Mouse (Mus musculus) bone marrow, adult 2 months (tissue): ENCODE measurements around the gene Tagln3. TPM values are rescaled to one million over a fixed set of nuclear protein-coding genes. Genes with fewer than 3 reads are reported as not detected.

Source experiments
- H3K27ac ChIP-seq: fragments of 200-500 bp; 2 replicates; pipeline ENCODE4 v1.5.1; 2012; ENCODE audit warnings: low read depth, mild to moderate bottlenecking, control low read depth, inconsistent platforms, low read length; ENCODE audit not compliant: control insufficient read depth, poor library complexity, insufficient read depth
- H3K4me1 ChIP-seq: fragments of 200-500 bp; 2 replicates; pipeline ENCODE4 v1.6.1; 2011; ENCODE audit warnings: low read length; ENCODE audit not compliant: control insufficient read depth, insufficient read depth
- H3K4me3 ChIP-seq: fragments of 200-500 bp; replicated peaks from 2 replicates; pipeline ENCODE3; 2011; ENCODE audit warnings: mild to moderate bottlenecking, low read depth, low read length, control low read depth; ENCODE audit not compliant: control insufficient read depth
- CTCF ChIP-seq: fragments of 200-500 bp; IDR thresholded peaks from 2 replicates; pipeline ENCODE4 v1.5.1; 2011; ENCODE audit warnings: low read length, control low read depth; ENCODE audit not compliant: control insufficient read depth, insufficient read depth
- POLR2A ChIP-seq: fragments of 200-500 bp; IDR thresholded peaks from 2 replicates; pipeline ENCODE4 v1.6.1; 2011; ENCODE audit warnings: low read depth, mild to moderate bottlenecking, control low read depth, low read length, borderline replicate concordance; ENCODE audit not compliant: control insufficient read depth
- WGBS: fragments of 180-500 bp; shearing (Covaris S2); methylation state at CpG from one replicate; pipeline ENCODE4 v1.1.7; 2018; 5-methylcytosine and 5-hydroxymethylcytosine counted together
- polyA plus RNA-seq: library from polyadenylated mRNA; stranded (reverse); fragments of >200 nt; gene quantifications from 2 replicates; pipeline ENCODE4 v1.2.4, GENCODE M21; 2011; ENCODE audit warnings: low replicate concordance; ENCODE audit not compliant: missing spikeins, insufficient read depth, insufficient read length

The Tagln3 gene
- polyA plus RNA-seq, 1 experiment, result 5.7 TPM

DNA sequence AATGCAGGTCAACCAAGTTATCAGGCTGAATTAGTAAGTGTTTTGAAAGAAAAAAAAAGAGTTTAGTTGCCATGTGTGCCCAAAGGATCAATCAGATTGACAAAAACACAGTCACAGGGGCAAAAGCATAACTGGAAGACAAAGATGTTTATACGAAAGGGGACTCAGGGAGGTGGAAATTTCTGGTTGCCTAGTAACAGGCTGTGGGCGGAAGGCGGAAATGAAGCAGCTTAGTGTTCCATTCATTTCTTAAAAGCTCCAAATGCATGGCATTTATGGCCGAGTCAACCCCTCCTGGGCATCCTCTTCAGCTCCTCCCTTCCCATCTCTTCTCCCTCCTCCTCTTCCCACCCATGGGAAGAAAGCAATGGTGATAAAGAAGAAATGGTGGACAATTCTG lies 34.2 kb downstream of the Tagln3 start:
- 51% methylated on average over 4 of the region's 4 CpGs for WGBS

DNA sequence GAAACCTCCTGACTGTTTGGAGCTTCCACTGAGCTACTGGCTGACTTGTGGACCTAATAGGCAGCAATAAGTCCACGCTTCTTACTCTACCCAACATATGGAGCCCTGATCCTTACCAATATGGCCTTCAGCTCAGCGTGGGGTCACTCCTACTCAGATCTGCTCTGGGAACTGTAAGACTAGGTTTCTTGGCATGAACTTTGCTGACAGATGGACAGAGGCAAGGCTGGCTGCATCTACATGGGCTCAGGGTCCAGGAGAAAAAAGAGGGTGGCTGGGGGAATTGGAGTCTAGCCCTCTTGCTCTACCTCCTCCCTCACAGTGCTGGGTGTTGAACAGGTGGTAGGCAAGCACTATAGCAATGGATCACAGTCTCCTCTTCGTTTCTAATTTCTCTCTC lies 37.6 kb downstream of the Tagln3 start:
- Histone ChIP-seq H3K27ac (no peak overlapping the region), H3K4me1 (no peaks in the 10 kb centered on the region), H3K4me3 (no peak overlapping the region)
- TF ChIP-seq POLR2A, result no peak
- TF ChIP-seq CTCF, result no peak
- 66% methylated on average over 3 of the region's 3 CpGs for WGBS

More for the DNA sequence above, 34.2 kb downstream of the Tagln3 start:
- Histone ChIP-seq H3K4me1 (no peaks in the 10 kb centered on the region), H3K27ac (no peak overlapping the region), H3K4me3 (no peak overlapping the region)
- TF ChIP-seq CTCF, result no peak
- TF ChIP-seq POLR2A, result no peak

DNA sequence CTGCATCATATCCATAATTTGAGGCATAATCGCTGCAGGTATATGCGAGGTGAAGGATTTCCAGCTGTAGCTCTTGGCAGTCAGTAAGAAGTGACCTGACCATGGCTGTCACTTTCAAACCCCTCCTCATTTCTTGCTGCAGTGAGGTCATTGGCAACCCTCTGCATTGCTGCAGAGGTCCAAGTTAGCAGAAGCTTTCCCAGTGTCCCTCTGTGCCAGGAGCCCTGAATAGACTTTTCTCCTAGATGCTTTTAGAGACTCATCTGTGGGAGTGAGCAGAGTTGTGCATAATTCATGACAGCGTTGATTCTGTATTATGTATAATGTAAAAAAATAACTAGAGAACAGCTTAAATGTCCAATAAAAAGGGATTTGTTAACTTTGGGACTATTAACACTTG lies 39.1 kb downstream of the Tagln3 start:
- H3K4me1 ChIP-seq, result no peaks in the 10 kb centered on the region
- no peak for TF ChIP-seq CTCF
- TF ChIP-seq POLR2A, result no peak
- no peak overlapping the region for H3K27ac ChIP-seq
- no peak overlapping the region for H3K4me3 ChIP-seq
- 83% methylated on average over 3 of the region's 3 CpGs for WGBS

DNA sequence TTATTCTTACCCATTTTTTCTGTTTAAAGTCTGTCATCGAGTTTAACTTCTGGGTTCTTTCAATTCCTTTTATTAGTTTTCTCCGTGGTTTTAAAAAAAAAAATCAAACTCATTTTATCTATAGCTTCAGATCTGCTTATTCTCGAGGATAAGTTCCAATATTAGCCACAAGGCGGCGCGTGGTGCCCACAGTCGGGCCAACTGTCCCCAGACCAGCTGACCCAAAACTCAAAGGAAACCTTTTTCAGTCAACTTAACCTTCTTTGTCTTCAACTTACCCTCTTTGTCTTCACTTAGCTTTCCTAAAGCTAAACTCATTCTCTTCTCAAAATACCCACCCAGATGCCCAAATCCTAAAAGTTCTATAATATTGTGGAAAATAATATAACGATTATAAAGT lies 39.6 kb downstream of the Tagln3 start:
- H3K27ac ChIP-seq, result no peak overlapping the region
- WGBS, result 11% methylated on average over 8 of the region's 8 CpGs
- H3K4me1 ChIP-seq, result no peaks in the 10 kb centered on the region
- TF ChIP-seq CTCF, result peak; percentile 77
- no peak for TF ChIP-seq POLR2A
- H3K4me3 ChIP-seq, result no peak overlapping the region

DNA sequence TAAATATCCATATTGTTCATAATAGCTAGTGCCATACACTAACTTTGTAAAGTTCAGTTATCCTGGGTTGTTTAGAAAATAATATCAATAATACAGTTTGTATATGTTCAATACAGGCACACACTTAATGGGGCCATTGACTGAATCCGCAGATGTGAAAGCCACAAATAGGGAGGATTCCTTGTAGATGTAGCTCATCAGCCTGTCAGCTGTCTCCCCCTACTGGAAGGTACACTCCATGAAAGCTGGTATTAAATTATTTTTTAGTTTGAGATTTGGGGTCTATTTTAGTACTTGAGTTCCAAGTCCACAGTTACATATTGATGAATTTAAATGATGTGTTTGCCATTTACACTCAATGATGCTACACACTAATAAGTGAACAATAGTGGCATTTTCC lies 47.9 kb downstream of the Tagln3 start:
- 4% methylated on average over 1 of the region's 1 CpGs for WGBS
- Histone ChIP-seq H3K4me1 (no peaks in the 10 kb centered on the region), H3K4me3 (no peak overlapping the region), H3K27ac (no peak overlapping the region)
- TF ChIP-seq POLR2A, result no peak
- TF ChIP-seq CTCF, result peak; percentile 5; the same call in 1 of the 2 replicates

DNA sequence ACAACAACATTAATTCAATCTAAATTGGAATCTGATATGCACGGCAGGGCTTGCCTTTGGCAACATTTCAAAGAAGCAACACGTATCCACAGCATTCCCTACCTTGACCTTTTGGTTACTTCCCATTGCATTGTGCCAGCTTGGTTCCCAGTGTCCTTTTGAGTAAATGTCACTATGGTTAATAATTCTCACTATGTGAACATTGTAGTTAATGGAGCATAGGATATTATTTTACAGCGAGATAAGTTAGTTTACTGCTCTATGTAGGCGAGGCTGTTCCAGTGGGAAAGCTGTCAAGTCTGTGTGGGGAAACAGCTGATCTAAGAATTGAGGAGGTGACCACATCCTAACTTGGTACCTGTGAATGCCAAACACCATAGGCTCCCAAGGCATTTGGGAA lies 54.4 kb downstream of the Tagln3 start:
- TF ChIP-seq POLR2A (no peak), CTCF (no peak)
- Histone ChIP-seq H3K4me3 (no peak overlapping the region), H3K4me1 (peaks cover 3% of the 10 kb centered on the region), H3K27ac (no peak overlapping the region)
- WGBS, result 70% methylated on average over 4 of the region's 4 CpGs

DNA sequence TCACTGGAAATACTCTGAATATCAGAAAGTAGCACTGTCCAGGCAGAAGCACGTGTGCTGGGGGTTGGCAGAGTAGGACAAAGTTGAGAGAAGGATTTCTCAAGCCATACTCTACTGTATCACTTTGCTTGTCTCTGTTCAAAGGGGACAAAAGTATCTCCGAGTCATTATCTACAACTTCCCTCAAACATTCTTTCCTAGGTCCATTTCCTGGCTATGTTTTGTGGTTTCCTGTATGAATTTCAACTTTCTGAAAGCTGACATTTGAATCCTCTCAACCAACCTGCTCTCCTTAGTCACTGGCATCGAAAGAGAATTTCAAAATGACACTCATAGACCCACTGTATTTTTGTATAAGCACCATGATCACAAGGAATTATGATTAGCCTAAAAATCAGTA lies 56.2 kb downstream of the Tagln3 start:
- Histone ChIP-seq H3K4me3 (no peak overlapping the region), H3K4me1 (peaks cover 3% of the 10 kb centered on the region), H3K27ac (no peak overlapping the region)
- TF ChIP-seq POLR2A (no peak), CTCF (no peak)
- WGBS, result under 1% methylated on average over 3 of the region's 3 CpGs

DNA sequence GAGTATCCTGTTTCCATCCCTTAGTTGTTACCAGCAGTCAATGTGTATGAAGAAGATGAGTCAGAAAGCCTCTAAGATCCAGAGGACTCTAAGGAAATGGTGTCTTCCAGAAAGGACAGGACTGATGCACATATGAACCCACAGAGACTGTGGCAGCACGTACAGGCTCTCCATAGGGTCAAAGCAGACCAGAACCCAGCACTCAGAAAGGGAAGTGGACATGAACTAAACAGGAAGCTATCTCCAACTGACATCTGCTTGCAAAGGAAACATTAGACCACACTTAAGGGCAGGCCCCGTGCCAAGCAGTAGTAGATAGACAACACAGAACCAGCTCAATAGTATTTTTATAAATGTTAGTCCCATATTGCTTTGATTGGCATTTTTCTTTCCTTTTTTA lies 58.3 kb downstream of the Tagln3 start:
- TF ChIP-seq POLR2A, result no peak
- no peak for TF ChIP-seq CTCF
- Histone ChIP-seq H3K4me3 (no peak overlapping the region), H3K27ac (no peak overlapping the region), H3K4me1 (peaks cover 3% of the 10 kb centered on the region)
- WGBS, result 0% methylated on average over 2 of the region's 2 CpGs

DNA sequence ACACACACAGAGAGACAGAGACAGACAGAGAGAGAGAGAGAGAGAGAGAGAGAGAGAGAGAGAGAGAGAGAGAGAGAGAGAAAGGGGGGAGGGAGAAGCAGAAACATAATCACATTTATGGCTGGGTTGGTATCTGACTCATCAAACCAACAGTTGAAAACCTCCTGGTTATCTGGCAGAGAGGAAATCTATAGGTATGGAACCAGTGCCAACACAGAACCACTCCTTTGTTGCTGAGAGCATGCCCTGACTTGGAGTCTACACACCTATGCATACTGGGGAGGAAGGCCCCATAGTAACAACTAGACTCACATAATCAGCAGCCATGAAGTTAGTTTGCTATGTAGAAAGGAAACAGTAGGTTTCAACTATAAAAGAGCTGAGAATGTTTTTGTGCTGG lies 62.0 kb downstream of the Tagln3 start:
- Histone ChIP-seq H3K27ac (no peak overlapping the region), H3K4me1 (peaks cover 1% of the 10 kb centered on the region; the same call in 1 of the 2 replicates), H3K4me3 (no peak overlapping the region)
- TF ChIP-seq CTCF (no peak), POLR2A (no peak)

Other genes with a start within 250 kb of the Tagln3 start
- not detected in 2 replicates for gene Gm609, start 231.6 kb downstream of the Tagln3 start, polyA plus RNA-seq
- gene Gm17783, start 192.6 kb downstream of the Tagln3 start, polyA plus RNA-seq, result not detected in 2 replicates
- not detected in 2 replicates for gene Slc9c1, start 189.3 kb downstream of the Tagln3 start, polyA plus RNA-seq
- gene Gcsam, start 114.2 kb downstream of the Tagln3 start, polyA plus RNA-seq, result 6.8 and 7.9 TPM in 2 replicates
- 1.1 and 1.4 TPM in 2 replicates for gene BC016579, start 70.5 kb downstream of the Tagln3 start, polyA plus RNA-seq
- gene Tmprss7, start 30.9 kb downstream of the Tagln3 start, polyA plus RNA-seq, result 0.50 and 2.5 TPM in 2 replicates
- 9.1 and 13.8 TPM in 2 replicates for gene Abhd10, start 18.3 kb upstream of the Tagln3 start, polyA plus RNA-seq
- 1.4 and 3.7 TPM in 2 replicates for gene Phldb2, start 229.0 kb upstream of the Tagln3 start, polyA plus RNA-seq